Mouse (Mus musculus): Measurements from ENCODE around the gene Kif6.

GRCm38 (mm10) chr17:49759047-49759446, 144.1 kb downstream of the Kif6 start:
- peak; percentile 20; the same call in 1 of the 2 replicates for TF ChIP-seq CTCF (conservative IDR thresholded peaks at IDR 0.05; ENCODE audit: low read length)
- no peak for TF ChIP-seq NANOG (IDR thresholded peaks at IDR 0.05; ENCODE audit: borderline replicate concordance, low read length)
- TF ChIP-seq POU5F1 (IDR thresholded peaks at IDR 0.05; ENCODE audit: borderline replicate concordance, low read length): no peak

Data from E14TG2a.4 (cell line).